Mouse (Mus musculus): Measurements from ENCODE around the gene Ofcc1.

DNA sequence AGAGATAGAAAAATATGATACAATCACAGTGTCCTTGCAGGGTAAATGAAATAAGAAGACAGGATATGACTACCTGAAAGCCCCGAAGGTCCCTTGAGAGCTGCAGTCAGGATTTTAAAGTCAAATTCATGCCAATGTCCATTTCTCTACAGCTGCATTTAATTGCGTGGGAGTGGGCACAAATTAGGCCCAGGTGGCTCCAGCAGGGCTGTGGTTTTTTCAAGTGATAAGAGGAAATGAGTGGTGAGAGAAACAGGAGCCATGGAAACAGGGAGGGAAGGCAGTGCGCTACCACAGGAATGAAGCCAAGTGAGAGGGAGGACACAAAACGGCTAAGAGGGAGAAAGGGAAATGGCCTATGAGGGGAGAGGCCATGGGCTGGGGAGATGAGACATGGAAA is 363.3 kb downstream of the Ofcc1 start:
- no peak for TF ChIP-seq CTCF (IDR thresholded peaks at IDR 0.05; ENCODE audit: low read depth)
- TF ChIP-seq EP300 (IDR thresholded peaks at IDR 0.05; ENCODE audit: low read depth): no peak
